Mouse (Mus musculus) adrenal gland, adult 8-10 months (tissue): ENCODE results near the gene Npepps. TPM values are rescaled to one million over a fixed set of nuclear protein-coding genes. Genes with fewer than 3 reads are reported as not detected.
A peak's percentile ranks its signal among the peaks of the same experiment; 100 is the strongest.
"Not testable (repeated sequence)": the region's sequence is repeated elsewhere in the genome, so short reads cannot be mapped to it uniquely, and the experiment has no call there.

Experiments
- DNase-seq: peaks from one replicate; pipeline ENCODE4 v3.0.0; 2022
- total RNA-seq, 4 experiments: library from RNA; stranded (reverse); gene quantifications; 2 replicates each; pipeline ENCODE4 v1.2.4; 2022

The Npepps gene
- total RNA-seq, 4 experiments from 2014 or later: 79.8 to 128 (median 106) TPM

DNA sequence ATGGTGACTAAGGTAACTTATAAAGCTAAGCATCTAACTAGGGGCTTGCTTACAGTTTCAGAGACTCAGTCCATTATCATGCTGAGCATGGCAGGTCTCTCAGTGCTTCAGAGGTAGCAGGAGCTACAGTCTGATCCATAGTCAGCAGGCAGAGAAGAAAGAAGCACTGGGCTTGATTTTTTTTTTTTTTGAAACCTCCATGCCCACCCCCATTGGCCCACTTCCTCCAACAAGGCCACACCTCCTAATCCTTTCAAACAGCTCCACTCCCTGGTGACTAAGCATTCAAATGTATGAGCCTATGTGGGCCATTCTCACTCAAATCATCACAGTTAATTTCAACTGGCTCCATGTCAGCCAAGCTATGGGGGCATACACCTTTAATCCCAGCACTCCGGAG lies 12.3 kb upstream of the Npepps start:
- no peak for DNase-seq

DNA sequence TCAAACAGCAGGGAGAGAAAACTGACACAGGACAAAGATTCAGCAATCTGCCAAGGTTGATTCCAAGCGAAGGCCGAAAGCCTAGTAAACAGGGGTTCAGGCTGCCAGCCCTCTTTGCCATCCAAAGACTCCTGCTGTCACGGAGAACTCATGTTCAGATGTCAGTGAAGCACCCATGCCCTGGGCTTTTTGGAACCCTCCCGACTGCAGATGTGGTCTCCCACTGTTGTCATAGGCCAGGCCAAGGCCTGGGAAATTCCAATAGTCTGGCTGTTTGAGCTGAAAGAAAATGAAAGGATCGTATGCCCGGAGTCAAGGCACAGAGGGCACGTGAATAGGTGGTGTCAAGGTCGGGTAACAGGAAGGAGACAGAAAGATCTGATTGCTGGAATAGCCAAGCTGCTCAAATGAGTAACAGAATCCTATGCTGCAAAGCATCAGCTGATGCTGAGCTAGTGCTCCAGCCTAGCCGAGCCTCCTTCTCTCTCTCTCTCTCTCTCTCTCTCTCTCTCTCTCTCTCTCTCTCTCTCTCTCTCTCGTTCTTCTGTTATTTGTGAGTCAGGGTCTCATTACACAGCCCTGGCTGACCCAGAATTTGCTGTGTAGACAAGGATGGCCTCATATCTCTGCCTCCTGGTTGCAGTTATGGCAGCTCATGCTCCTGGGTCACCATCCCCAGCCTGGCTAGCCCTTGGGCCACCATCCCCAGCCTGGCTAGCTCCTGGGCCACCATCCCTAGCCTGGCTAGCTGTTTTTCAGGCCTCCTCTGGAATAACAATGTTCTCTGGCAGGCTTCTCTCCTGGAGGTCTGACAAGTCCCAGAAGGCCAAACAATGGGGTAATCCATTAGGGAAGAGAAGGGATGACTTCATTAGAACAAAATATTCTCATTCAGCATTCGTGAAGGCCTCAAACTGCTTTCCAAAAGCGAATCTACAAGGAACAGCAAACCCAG lies 9.1 kb upstream of the Npepps start:
- peak; percentile 55 for DNase-seq

DNA sequence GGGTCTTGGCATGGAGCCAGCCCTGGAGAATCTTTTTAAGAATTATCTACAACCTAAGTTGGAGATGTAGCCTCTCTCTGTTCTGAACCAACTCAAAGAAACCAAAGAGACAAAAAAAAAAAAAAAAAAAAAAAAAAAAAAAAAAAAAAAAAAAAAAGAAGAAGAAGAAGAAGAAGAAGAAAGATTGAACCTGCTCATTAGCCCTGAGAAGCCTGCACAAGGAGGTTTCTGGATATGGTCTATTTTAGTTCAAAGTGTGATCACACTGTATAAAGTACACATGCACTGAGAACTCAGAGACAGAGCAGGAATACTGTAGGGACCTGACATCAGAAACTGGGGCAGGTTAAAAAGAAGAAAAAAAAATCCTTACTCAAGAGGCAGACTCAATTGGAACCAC lies 7.2 kb upstream of the Npepps start:
- DNase-seq: no peak

- no peak for DNase-seq
These were observed 6.5 kb upstream of the Npepps start for GRCm38 (mm10) chr11:97286973-97287372.

DNA sequence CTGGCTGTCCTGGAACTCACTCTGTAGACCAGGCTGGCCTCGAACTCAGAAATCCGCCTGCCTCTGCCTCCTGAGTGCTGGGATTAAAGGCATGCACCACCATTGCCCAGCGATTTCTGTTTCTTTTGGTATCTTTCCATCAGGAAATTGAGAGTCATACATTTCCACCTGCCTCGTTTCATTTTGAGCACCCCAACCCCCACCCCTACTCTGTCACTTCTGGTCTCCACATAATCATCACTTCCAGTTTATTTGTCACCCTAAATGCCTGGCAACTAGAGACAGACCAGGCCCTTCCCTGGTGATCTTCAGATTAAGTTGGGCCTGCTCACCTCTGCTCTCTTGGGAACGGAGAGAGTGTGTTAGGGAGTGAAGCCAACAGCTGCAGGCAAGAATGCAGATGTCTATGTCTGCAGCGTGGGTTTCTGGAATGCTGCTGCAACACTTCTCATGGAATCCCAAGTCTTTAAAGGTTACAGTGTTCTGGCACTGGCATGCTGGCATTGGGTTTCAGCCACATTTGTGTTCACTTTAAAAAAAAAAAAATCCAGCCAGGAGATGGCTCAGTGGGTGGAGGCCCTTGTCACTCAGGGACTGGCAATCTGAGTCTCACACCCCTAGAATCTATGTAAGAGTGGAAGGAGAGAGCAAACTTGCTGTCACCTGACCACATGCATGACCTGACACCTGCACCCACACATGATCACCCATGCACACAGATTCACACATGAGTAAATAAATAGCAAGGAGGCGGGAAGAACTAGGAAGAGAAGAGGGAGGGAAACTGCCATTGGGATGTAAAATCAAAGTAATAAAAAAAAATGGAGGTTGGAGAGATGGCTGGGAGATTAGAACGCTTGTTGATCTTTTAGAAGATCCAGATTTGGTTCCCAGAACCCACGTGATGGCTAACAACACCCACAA lies 5.7 kb upstream of the Npepps start:
- no peak for DNase-seq

- DNase-seq: no peak
These were observed 4.4 kb upstream of the Npepps start for GRCm38 (mm10) chr11:97284854-97285253.

- DNase-seq: no peak
These were observed 1.7 kb upstream of the Npepps start for GRCm38 (mm10) chr11:97282179-97282578.

- peak; percentile 51 for DNase-seq
These were observed 828 bp downstream of the Npepps start for GRCm38 (mm10) chr11:97279405-97280215.

GRCm38 (mm10) chr11:97279040-97279404 lies 1.4 kb downstream of the Npepps start:
- no peak for DNase-seq

GRCm38 (mm10) chr11:97278456-97278855 lies 2.0 kb downstream of the Npepps start:
- DNase-seq: no peak

- DNase-seq: no peak
These were observed 3.3 kb downstream of the Npepps start for GRCm38 (mm10) chr11:97277166-97277565.

DNA sequence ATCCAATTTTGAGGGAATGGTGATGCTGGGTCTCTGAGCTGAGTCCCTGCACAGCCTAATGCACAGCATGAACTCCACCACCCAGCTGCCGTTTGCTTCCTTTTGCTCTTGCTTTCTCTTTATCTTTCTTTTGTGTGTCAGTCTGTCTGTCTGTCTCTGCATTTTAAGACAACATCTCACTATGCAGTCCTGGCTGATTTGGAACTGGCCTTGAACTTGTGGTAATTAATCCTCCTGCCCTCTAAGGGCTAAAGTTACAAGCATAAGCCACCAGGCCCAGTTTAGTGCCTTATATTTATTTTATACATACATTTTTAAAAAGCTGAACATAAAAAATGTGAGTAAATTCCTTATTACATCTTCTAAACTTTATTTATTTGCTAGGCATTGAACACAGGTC lies 4.4 kb downstream of the Npepps start:
- no peak for DNase-seq

DNA sequence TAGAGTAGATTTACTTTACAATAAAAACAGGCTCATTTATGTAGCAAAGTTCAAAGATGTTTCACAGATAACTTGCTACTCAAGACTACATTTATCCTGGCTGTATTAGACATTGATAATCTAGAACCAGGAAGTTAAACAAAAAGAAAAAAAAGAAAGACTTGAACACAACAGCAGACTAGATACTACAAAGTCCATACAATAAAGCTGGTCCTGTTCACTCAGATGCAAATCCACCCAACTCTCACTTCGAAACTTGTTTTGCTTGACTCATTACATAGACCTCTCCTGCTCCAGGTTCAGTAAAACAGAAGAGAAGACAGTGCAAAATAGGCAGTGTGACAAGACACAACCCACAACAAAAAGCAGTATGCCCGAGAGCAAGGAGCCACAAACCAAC lies 5.1 kb downstream of the Npepps start:
- no peak for DNase-seq

GRCm38 (mm10) chr11:97274947-97275346 lies 5.5 kb downstream of the Npepps start:
- not testable (repeated sequence) for DNase-seq

- DNase-seq: no peak
These were observed 6.8 kb downstream of the Npepps start for GRCm38 (mm10) chr11:97273613-97274012.

- DNase-seq: no peak
These were observed 7.6 kb downstream of the Npepps start for GRCm38 (mm10) chr11:97272835-97273234.

DNA sequence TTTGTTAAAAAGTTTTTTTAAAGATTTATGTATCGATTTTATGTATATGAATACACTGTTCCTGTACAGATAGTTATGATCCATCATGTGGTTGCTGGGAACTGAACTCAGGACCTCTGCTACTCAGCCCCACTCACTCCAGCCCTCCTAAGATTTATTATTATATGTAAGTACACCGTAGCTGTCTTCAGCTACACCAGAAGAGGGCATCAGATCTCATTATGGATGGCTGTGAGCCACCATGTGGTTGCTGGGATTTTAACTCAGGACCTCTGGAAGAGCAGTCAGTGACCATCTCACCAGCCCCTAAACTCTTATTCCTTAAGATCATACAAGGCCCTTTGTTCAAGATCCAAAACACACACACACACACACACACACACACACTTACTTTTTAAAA lies 10.4 kb downstream of the Npepps start:
- not testable (repeated sequence) for DNase-seq

DNA sequence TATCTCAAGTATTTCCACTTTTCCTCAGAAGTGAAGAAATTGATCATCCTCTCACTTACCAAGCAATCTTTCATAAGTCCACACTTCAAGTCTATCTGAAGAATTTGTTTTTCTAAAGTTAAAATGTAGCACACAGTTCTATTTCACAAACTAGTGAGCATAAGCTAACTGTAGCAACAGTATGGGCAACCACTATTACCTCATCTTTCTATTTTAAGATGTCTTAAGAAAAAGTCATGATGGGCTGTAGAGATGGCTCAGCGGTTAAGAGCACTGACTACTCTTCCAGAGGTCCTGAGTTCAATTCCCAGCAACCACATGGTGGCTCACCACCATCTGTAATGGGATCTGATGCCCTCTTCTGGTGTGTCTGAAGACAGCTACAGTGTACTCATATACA lies 13.9 kb downstream of the Npepps start:
- DNase-seq: not testable (repeated sequence)

- DNase-seq: not testable (repeated sequence)
These were observed 30.8 kb downstream of the Npepps start for GRCm38 (mm10) chr11:97249649-97250048.

DNA sequence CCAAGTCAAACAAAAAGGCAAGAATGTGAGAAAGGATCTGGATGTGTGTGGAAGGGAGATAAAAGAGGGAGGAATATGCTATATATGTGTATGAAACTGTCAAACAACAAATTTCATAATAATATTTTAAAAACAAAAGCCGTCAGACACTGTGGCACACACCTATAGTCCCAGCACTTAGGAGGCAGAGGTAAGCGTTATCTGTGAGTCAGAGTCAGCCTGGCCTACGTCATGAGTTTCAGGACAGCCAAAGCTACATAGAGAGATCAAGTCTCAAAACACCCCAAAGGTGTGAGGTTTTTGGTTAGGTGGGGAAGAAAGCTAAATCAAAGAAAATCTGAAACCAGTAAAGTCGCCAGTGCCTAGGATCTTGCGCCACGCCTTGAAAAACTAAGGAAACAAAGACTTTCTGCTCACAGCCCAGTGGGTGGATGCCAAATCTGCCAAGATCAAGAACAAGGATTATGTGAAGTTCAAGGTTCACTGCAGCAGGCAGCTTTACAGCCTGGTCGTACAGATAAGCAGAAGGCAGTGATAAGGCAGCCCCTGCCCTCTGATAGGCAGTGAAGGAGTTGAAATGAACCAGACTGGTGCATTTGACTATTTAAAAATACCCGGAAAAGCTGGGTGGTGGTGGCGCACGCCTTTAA lies 33.8 kb downstream of the Npepps start:
- peak; percentile 21 for DNase-seq

DNA sequence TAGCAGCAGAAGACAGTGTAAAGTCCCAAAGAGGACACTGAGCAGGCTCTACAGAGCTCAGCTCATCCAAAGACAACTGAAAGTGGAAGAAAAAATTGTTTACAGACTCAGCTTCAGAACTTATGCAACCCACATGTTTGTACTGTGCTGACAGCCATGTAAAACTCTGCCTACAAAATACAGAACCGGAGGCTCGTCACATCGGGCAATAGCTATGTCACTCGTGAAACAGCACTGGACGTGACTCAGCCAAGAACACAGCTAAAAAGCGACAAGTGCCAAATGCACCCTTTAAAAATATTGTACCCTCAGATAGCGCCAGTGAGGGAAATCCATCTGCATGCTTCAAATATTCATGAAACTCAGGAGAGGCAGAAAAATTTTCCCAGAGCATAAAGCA lies 39.1 kb downstream of the Npepps start:
- no peak for DNase-seq

GRCm38 (mm10) chr11:97237976-97238375 lies 42.5 kb downstream of the Npepps start:
- DNase-seq: no peak
